Mouse (Mus musculus) small intestine, adult 2 months (tissue): ENCODE measurements at regions not wholly inside any gene's neighbourhood (a gene's known extent, or its start where the extent isn't known, plus 50 kb on each side); places are given as distances from the start of the nearest gene placed in this dataset.

Experiments
- H3K27ac ChIP-seq: fragments of 200-500 bp; 2 replicates; pipeline ENCODE4 v1.5.1; 2012; ENCODE audit warnings: low read depth, low read length, control low read depth, inconsistent platforms; ENCODE audit not compliant: insufficient read depth
- H3K27me3 ChIP-seq: fragments of 200-500 bp; 2 replicates; pipeline ENCODE4 v1.6.1; 2012; ENCODE audit warnings: mild to moderate bottlenecking, moderate library complexity, low read length, inconsistent platforms; ENCODE audit not compliant: control insufficient read depth, insufficient read depth
- H3K36me3 ChIP-seq: fragments of 200-500 bp; 2 replicates; pipeline ENCODE4 v1.6.1; 2012; ENCODE audit warnings: mild to moderate bottlenecking, low read length, control low read depth, inconsistent platforms; ENCODE audit not compliant: control insufficient read depth, insufficient read depth
- H3K4me1 ChIP-seq: fragments of 200-500 bp; 2 replicates; pipeline ENCODE4 v1.6.1; 2012; ENCODE audit warnings: low read length, inconsistent platforms, mixed read lengths; ENCODE audit not compliant: control insufficient read depth, insufficient read depth, insufficient read length
- H3K4me3 ChIP-seq: fragments of 200-500 bp; 2 replicates; pipeline ENCODE4 v1.5.1; 2012; ENCODE audit warnings: low read depth, mild to moderate bottlenecking, control low read depth, inconsistent platforms, low read length, moderate library complexity
- CTCF ChIP-seq: fragments of 200-500 bp; IDR thresholded peaks from 2 replicates; pipeline ENCODE4 v1.5.1; 2012; ENCODE audit warnings: low read depth, mild to moderate bottlenecking, control low read depth, inconsistent platforms, low read length, moderate library complexity, mixed read lengths; ENCODE audit not compliant: insufficient replicate concordance, insufficient read length; ENCODE audit errors: extremely low read depth
- POLR2A ChIP-seq: fragments of 200-500 bp; IDR thresholded peaks from 2 replicates; pipeline ENCODE4 v1.6.1; 2012; ENCODE audit warnings: low read depth, mild to moderate bottlenecking, control low read depth, inconsistent platforms, low read length, moderate library complexity
- WGBS: fragments of 180-500 bp; shearing (Covaris S2); methylation state at CpG from one replicate; pipeline ENCODE4 v1.1.7; 2018; 5-methylcytosine and 5-hydroxymethylcytosine counted together

DNA sequence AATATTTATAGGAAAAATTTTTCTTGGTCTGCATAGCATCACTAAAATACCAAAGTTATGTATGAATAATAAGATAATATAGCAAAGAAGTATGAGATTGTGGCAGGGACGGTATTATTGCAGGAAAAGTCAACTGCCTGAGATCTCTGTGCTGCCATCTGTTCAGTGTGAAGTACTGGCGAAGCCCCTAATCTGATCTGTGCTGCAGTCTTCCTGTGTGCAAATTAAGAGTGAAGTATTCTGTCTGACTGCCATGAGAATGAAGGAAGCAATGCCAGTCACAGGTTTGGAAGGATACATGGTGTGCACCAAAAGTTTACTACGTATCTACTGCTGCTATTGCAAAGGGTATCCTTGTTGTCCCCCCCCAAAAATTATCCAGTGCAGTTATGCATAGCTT is 501.5 kb downstream of the Rab28 start:
- Histone ChIP-seq H3K27ac (no peak overlapping the region), H3K4me3 (no peak overlapping the region), H3K36me3 (no peaks in the 10 kb centered on the region), H3K27me3 (no peaks in the 10 kb centered on the region), H3K4me1 (no peaks in the 10 kb centered on the region)
- WGBS: 75% methylated on average over 3 of the region's 3 CpGs
- TF ChIP-seq POLR2A: no peak
- no peak for TF ChIP-seq CTCF

DNA sequence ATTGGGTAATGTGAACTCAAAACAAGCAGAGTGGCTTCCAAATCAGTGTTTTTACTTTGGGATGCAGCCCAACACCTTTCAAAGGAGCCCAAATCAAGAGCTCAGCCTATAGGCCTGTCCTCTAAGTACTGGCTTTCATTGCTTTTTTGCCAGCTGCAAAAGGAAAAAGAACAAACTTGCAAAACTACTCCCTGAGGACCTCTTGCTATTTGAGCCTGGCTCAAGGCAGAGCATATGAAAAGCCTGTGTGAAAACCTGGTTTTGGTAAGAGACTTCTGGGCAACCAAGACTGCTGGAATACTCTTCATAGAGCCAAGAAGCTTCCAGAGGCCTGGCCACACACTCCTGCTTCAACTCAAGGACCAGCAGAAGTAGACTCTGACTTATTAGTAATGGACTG is 503.5 kb downstream of the Rab28 start:
- no peaks in the 10 kb centered on the region for H3K36me3 ChIP-seq
- H3K27me3 ChIP-seq: no peaks in the 10 kb centered on the region
- H3K4me3 ChIP-seq: no peak overlapping the region
- no peaks in the 10 kb centered on the region for H3K4me1 ChIP-seq
- no peak for TF ChIP-seq CTCF
- no peak for TF ChIP-seq POLR2A
- no peak overlapping the region for H3K27ac ChIP-seq

DNA sequence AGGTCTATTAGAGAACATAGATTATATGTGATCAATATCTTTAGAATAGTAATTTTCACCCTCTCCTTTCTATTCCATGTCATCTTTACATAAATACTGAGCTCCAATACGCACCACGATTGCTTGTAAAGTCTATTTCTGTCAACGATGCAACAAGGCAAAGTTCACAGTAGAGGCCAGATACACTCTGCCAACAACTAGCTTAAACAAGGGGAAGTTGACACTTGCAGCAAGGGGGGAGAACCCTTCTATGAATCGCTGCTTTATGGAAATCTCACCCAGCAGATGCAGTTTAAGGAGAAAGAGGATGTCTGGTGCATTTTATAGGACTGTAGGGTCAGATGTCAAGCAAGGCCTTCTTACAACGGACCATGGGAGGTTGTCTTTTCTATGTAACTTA is 520.8 kb downstream of the Rab28 start:
- no peak overlapping the region for H3K4me3 ChIP-seq
- no peaks in the 10 kb centered on the region for H3K27me3 ChIP-seq
- H3K4me1 ChIP-seq: no peaks in the 10 kb centered on the region
- no peak for TF ChIP-seq CTCF
- no peak for TF ChIP-seq POLR2A
- no peaks in the 10 kb centered on the region for H3K36me3 ChIP-seq
- no peak overlapping the region for H3K27ac ChIP-seq
- 43% methylated on average over 5 of the region's 5 CpGs for WGBS

DNA sequence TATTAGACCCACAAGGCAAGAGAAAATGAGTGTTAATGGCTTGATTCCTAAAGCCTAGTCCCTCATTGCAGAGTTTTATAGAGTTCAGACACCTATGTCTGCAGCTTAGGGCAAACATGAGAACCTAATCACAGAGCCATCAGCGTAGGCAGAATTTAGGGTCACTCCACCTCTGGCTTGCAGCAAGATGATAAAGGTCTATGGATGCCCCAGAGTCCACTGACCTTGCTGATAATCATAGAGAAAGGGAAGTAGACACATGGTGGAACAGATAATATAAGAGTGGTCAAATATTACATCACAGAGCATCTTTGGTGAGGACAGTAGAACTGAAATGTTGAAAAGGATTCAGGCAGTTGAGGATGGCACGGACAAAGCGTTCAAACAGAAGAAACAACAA is 530.7 kb downstream of the Rab28 start:
- WGBS: 81% methylated on average over 3 of the region's 3 CpGs
- Histone ChIP-seq H3K27ac (no peak overlapping the region), H3K4me3 (no peak overlapping the region), H3K27me3 (no peaks in the 10 kb centered on the region), H3K4me1 (no peaks in the 10 kb centered on the region), H3K36me3 (no peaks in the 10 kb centered on the region)
- TF ChIP-seq CTCF (no peak), POLR2A (no peak)

DNA sequence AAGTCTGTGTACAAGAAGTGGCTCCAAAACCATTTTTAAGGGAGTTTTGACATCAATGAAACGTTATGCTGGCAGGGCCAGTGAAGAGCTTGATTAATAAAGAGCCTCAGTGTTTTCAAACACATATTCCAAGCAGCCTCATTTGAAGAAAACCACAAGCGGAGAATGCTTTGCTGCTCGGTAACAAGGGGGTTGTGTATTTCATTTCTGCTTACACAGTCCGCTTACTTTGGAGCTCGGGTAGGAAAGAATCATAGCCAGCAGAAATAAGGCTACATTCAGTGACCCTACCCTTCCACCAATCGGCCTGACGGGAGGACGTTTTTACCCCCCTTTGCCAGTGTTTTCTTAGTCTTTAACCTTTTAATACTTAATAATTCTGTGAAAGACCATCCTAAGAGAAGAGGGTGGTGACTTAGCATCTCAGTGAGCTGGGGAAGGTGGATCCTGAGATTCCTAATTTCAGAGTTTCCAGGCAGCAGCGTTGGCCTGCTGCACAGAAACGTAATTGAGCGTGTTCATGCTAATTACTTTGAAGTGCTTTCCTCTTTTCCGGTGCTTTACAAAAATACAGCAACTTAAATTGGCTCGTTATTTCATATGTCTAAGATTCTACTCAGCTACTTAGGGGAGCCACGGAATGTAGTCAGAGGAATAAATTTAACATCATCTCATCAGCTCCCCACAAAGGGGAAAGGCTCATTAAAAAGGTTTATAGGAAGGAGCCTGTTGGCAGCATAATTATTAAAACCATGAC is 541.9 kb downstream of the Rab28 start:
- Histone ChIP-seq H3K27ac (no peak overlapping the region), H3K4me1 (no peaks in the 10 kb centered on the region), H3K27me3 (no peaks in the 10 kb centered on the region; the same call in 1 of the 2 replicates), H3K36me3 (no peaks in the 10 kb centered on the region), H3K4me3 (no peak overlapping the region)
- 67% methylated on average over 14 of the region's 14 CpGs for WGBS
- TF ChIP-seq CTCF (no peak), POLR2A (no peak)

DNA sequence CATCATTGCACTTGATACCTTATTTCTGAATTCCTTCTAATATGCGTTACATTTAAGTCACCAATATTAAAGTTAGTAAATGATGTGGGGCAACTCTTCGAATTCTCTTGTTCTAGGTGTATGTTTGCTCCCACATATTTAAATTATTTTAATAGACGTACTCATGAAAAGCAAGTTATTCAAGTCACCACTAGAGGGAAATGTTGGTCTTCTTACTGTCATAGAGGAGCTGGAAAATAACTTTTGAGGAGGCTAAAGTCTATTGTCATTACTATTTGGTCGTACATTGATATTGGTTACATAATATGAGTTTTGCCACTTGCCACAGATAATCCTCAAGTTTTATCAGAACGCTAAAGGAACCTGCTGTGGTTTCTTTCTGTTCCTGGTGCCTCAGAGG is 582.9 kb downstream of the Rab28 start:
- Histone ChIP-seq H3K27me3 (no peaks in the 10 kb centered on the region), H3K4me1 (no peaks in the 10 kb centered on the region), H3K4me3 (no peak overlapping the region), H3K36me3 (no peaks in the 10 kb centered on the region), H3K27ac (no peak overlapping the region)
- no peak for TF ChIP-seq CTCF
- no peak for TF ChIP-seq POLR2A
- WGBS: 20% methylated on average over 5 of the region's 5 CpGs

DNA sequence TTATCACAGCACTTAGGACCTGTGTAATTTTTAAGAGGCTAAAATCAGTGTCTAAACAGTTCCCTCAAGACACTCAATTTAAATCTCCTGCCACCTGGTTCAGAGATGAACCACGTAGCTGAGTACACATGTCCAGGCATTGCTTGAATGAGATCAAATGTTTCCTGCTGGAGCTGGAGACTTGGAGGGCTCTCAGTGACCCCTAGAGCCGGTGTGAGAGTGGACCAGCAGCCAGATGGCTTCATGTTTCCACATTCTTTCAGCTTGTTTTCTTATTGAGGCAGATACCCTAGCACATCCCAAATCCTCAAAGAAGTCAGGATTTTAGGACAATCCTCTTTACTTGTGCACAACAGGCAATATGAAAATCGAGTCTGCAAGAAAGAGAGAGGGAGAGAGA is 590.3 kb downstream of the Rab28 start:
- H3K36me3 ChIP-seq: no peaks in the 10 kb centered on the region
- H3K4me1 ChIP-seq: no peaks in the 10 kb centered on the region
- no peak for TF ChIP-seq POLR2A
- no peak for TF ChIP-seq CTCF
- no peak overlapping the region for H3K27ac ChIP-seq
- 18% methylated on average over 3 of the region's 3 CpGs for WGBS
- no peaks in the 10 kb centered on the region for H3K27me3 ChIP-seq
- H3K4me3 ChIP-seq: no peak overlapping the region
